Mouse (Mus musculus): ENCODE results near the gene Tma16. TPM values are rescaled to one million over a fixed set of nuclear protein-coding genes. Genes with fewer than 3 reads are reported as not detected.

Gene Tma16
- total RNA-seq (2021): 1 to 10 TPM; 3.8 to 4.0 TPM
- long read RNA-seq, experiment 1, full-length matches to known transcripts: 11 of 19 reads
- long read RNA-seq, experiment 1, partial matches to known transcripts: 0 of 19 reads
- long read RNA-seq, experiment 1, other reads (novel, unspliced or antisense): 8 of 19 reads
- long read RNA-seq, experiment 2, full-length matches to known transcripts: 7 of 12 reads
- long read RNA-seq, experiment 2, partial matches to known transcripts: 4 of 12 reads
- long read RNA-seq, experiment 2, other reads (novel, unspliced or antisense): 1 of 12 reads

- peak; percentile 77 to 89 for DNase-seq
These were observed at the start of gene Tma16 for GRCm38 (mm10) chr8:66486084-66486763. Gene Tma16 (minus strand): TSS chr8:66486530.

- DNase-seq: no peak
These were observed 34.2 kb upstream of the Tma16 start for GRCm38 (mm10) chr8:66520576-66520975.

GRCm38 (mm10) chr8:66519149-66519548 lies 32.8 kb upstream of the Tma16 start:
- DNase-seq: no peak

GRCm38 (mm10) chr8:66511537-66511936 lies 25.2 kb upstream of the Tma16 start, which contains the start of gene Tktl2:
Gene Tktl2 (plus strand): TSS chr8:66511756.
- no peak for DNase-seq

- no peak for DNase-seq
These were observed 17.1 kb upstream of the Tma16 start for GRCm38 (mm10) chr8:66503381-66503780.

GRCm38 (mm10) chr8:66496998-66497577 lies 10.8 kb upstream of the Tma16 start:
- peak; percentile 20 to 56 for DNase-seq

GRCm38 (mm10) chr8:66495726-66496125 lies 9.4 kb upstream of the Tma16 start:
- DNase-seq: peak; percentile 62 to 86

GRCm38 (mm10) chr8:66494496-66494895 lies 8.2 kb upstream of the Tma16 start:
- DNase-seq: peak; percentile 42 to 64

GRCm38 (mm10) chr8:66490624-66491023 lies 4.3 kb upstream of the Tma16 start:
- DNase-seq: no peak

- DNase-seq: no peak
These were observed 2.2 kb upstream of the Tma16 start for GRCm38 (mm10) chr8:66488556-66488955.

GRCm38 (mm10) chr8:66476880-66477279 lies 9.4 kb downstream of the Tma16 start:
- DNase-seq: no peak

GRCm38 (mm10) chr8:66469821-66470220 lies 16.5 kb downstream of the Tma16 start:
- DNase-seq: no peak

GRCm38 (mm10) chr8:66457057-66457456 lies 29.3 kb downstream of the Tma16 start:
- no peak for DNase-seq

- peak; percentile 5 to 63 for DNase-seq
These were observed 35.6 kb downstream of the Tma16 start for GRCm38 (mm10) chr8:66450691-66451090.

GRCm38 (mm10) chr8:66445351-66445750 lies 41.0 kb downstream of the Tma16 start:
- no peak for DNase-seq

GRCm38 (mm10) chr8:66444141-66444540 lies 42.2 kb downstream of the Tma16 start:
- peak in 1 of 2 experiments; percentile 48 for DNase-seq

GRCm38 (mm10) chr8:66442778-66443177 lies 43.6 kb downstream of the Tma16 start:
- DNase-seq: peak in 1 of 2 experiments; percentile 8

GRCm38 (mm10) chr8:66441123-66441522 lies 45.2 kb downstream of the Tma16 start:
- DNase-seq: no peak

GRCm38 (mm10) chr8:66438468-66438867 lies 47.9 kb downstream of the Tma16 start:
- DNase-seq: peak; percentile 25 to 76

GRCm38 (mm10) chr8:66437929-66438328 lies 48.4 kb downstream of the Tma16 start:
- DNase-seq: peak; percentile 11 to 43

- peak in 1 of 2 experiments; percentile 14 for DNase-seq
These were observed 49.5 kb downstream of the Tma16 start for GRCm38 (mm10) chr8:66436804-66437203.

- DNase-seq: no peak
These were observed 52.8 kb downstream of the Tma16 start for GRCm38 (mm10) chr8:66433577-66433976.

- no peak for DNase-seq
These were observed 55.7 kb downstream of the Tma16 start for GRCm38 (mm10) chr8:66430639-66431038.

All from heart, adult 18-20 months (tissue).